Mouse (Mus musculus): ENCODE results near the gene Impdh2.

The Impdh2 gene

DNA sequence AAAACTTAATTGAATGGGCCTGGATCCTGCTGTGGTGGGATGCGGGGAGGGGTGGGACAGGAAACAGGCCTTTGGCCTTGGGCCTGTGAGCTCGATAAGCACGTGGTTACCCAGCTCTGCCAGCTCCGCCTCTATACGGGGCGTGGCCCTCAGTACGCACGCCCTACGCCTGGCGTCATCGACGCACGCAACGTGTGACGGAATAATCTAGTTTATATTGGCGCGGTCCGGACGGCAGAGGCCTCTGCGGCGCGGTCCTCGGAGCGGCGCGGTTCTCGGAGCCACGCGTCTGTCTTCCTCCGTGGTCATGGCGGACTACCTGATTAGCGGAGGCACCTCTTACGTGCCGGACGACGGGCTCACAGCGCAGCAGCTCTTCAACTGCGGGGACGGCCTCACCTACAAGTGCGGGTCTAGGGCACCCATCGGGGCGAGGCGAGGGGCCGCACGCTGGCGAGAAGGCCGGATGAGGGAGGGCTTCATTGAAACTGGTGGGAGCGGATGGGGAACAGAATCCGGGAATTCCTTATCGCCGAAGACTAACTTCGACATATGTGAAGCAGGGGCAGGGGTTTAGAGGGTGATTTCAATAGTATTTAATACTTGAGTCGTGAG lies at the start of gene Impdh2:
Gene Impdh2 (plus strand): TSS at position 60 of the 615 bp plus-strand sequence.
- peak; percentile 98 for DNase-seq

DNA sequence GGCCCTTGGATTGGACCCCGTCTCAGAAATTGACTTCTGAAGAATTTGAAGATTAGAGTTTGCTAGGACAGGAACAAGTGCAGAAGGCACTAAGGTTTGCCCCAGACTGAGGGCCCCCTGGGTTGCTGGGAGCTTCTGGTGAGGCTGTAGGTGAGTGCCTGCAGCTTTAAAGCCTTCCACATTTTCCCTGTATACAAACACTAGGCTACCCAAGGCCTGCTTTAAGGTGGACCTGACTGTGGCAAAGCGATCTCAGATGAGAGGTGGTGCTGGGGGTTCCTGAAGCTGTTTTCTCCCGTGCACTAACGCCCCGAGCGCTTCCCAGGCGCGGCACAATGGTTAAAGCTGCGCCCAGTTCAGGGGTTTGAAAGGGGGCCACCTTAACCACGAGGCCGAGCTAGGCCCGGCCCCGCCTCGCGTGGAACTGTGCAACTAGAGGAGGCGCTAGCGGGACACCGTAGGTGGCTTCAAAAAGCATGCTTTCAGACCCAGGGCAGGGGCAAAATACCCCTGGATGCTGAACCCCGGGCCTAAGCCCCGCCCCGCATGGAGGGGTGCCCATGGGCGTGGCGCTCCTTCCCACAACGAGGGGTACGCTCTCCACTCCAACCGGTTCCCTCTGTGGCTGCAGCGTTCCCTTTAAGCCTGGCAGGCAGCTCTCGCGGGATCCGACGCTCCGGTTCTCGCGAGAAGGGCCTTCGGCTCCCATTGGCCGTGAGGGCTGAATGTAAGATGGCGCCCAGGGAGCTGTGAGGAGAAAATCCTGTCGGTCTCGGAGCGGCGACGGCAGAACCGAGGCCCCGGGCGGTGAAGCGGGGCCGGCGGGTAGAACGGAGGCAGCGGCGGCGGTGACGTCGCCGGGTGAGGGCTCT lies 43.5 kb upstream of the Impdh2 start, which contains the start of gene Qrich1:
Gene Qrich1 (plus strand): TSS at position 427 of the 872 bp plus-strand sequence.
- peak; percentile 99 for DNase-seq

DNA sequence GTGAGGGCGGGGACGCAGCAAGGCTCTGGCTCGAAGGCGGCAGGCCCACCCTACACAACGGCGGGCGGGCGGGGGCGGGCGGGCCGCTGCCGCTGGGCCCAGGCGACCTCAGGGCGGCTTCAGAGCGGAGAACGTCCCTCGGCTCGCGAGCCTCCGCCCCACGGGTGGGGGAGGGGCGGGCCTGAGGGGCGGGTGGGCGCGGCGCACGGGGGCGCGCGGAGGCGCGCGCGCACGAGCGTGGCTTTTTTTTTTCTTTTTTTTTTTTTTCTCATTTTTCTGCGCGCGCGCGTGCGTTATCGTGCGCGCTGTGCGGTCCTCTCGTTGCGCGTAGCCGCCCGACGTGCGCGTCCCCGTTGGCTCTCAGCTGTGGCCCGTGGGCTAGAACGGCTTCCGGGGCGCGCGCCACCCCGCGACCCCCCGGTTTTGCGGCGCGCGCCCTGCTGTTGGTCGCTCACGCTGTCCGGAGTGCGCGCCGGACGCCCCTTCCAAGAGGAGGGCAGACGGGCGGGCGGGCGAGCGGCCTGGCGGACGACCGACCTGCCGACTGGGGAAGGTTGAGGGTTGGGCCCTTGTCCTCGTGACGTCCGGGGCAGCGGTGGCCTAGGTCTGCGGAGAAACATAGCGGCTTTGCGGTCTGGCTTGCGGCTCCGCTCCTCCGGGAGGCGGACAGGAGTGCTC lies 42.7 kb upstream of the Impdh2 start:
- peak; percentile 92 for DNase-seq

DNA sequence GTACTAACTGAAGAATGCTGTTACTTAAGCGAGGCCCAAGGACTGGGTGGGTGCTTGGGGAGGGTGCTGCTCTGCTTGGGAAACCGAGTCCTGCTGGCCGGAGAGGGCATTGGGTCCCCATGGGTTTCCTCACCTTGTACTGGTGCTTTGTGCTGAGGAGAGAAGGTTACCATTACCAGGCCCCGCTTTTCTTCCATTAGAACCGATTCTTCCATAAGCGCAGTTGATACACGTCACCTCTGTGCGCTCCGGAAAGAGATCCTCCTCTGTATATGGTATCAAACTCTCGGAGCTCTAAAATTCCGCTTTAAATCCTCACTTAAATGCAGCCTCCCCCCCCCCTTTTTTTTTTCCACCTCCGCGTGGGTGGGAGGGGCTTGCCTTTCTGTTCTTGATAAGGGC lies 42.2 kb upstream of the Impdh2 start:
- no peak for DNase-seq

DNA sequence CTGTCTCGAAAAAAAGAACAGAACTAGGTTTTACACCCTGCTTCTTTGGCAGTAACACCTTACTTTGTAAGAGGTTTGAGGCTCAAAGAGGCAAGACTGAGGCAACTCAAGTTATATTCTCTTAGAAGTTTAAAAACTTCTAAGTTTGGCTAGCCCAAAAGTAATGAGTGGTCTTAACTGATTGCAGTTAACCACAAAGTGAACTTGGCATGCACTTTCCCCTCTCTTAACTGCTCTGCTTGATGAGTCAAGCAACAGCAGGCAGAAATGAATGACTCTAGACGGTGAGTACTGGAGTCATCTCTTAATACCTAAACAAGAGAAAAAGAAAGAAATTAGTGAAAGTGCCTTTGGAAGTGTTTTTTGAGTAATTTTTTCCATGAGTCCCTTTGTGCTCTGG lies 38.5 kb upstream of the Impdh2 start:
- no peak for DNase-seq

DNA sequence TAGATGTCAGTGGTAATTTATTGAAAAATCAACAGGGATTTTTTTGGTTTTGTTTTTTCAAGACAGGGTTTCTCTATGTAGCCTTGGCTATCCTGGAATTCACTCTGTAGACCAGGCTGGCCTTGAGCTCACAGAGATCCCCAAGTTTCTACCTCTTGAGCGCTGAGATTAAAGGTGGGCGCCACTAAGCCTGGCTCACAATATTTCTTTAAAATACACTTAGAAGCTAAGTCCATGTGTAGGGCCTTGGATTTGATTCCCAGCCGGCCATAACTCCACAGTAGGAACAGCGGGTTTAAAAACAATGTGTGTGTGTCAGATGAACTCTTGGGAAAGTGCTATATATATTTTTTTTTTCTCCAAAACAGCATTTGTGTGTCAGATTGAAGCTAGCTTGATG lies 36.7 kb upstream of the Impdh2 start:
- DNase-seq: no peak

DNA sequence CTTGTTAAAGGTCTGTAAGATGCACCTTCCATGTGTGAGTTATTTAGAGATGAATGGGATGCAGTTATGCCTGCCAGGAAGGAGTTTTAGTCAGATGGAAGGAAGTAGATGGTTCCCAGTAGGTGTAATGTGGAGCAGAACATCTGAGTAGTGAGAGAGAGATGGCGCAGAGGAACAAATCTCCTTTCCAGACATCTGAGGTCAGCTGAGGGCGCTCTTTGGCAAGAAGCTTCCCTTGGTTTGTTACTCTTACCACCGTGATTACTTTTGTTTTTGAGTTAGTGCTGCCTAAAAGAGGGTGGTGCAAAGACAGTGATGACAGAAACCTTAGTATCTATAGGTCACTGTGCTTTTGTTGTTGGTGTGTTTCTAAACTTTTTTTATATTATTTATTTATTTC lies 34.7 kb upstream of the Impdh2 start:
- no peak for DNase-seq

DNA sequence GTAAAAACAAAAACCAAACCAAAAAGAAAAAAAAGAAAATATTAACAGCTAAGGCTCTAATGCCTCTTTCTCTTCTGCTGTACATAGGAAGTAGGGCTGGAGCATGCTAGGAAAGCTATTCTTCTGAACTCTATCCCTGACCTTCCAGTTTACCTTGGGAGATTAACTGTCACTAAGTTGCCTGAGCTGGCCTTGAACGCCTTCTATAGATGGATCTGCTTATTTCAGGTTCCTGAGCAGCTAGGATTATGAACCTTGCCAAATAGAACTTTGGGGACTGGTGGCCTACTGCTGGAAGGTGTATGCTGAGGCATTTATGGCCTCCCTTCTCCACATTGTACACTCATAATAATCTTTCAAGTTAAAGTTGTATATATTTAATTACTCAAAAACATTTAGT lies 29.1 kb upstream of the Impdh2 start:
- DNase-seq: no peak

DNA sequence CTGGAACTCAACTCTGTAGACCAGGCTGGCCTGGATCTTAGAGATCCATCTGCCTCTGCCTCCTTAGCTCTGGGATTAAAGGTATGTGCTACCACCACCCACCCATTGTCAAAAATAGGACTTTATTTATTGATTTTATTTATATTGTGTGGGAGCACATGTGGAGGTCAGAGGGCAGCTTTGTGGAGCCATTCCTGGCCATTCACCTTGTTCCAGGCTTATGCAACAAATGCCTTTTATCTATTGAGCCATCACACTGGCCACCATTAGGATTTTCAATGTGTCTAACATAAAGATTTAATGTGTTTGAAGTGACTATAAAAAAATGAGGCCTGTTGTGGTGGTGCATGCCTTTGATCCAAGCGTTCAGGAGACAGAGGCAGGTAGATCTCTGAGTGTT lies 28.6 kb upstream of the Impdh2 start:
- no peak for DNase-seq

DNA sequence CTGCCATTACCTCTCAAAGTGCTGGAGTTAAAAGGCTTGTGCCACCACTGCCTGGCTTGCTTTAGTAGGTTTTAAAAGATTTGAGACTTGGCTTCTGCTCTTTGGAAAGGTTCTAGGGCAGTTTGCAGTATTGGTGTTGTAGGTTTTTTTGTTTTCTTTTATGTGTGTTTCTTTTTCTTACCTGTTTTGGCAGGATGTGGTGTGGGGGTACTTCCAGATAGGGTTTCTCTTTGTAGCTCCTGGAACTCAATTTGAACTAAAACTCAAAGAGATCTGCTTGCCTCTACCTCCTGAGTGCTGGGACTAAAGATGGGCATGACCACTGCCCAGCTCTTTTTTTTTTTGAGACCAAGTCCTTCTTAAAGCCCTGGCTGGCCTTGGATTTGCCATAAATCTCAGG lies 19.2 kb upstream of the Impdh2 start:
- no peak for DNase-seq

DNA sequence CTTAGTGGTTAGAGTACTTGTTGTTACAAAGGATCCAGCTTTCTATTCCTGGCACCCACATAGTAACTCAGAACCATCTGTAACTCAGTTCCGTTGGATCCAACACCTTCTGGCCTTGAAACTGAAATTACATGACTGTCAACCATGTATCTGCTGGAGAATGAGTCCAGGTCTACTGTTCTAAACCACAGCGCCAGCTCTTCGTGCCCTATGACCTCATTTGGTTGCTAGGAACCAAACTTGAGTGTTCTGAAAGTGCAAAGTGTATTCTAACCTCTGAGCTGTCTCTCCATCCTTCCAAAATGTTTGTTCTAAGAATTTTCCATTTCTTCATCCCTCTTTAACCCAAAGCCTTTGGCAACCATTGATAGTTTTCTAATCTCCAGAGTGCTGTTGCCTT lies 14.1 kb upstream of the Impdh2 start:
- no peak for DNase-seq

DNA sequence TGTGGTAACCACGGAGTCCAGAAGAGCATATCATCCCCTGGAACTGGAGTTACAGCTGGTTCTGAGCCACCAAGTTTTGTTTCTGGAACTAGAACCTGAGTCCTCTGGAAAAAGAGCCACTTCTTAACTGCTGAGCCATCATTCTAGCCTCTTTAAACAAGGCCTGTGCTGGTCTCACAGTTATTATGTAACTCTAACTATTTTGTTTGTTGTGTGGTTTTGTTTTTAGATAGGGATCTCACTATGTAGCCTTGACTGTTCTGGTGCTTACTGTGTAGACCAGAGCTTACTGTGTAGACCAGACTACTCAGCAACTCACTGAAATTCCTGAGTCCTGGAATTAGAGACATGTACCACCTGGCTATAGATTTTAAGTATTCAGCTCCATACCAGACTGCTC lies 13.2 kb upstream of the Impdh2 start:
- no peak for DNase-seq

DNA sequence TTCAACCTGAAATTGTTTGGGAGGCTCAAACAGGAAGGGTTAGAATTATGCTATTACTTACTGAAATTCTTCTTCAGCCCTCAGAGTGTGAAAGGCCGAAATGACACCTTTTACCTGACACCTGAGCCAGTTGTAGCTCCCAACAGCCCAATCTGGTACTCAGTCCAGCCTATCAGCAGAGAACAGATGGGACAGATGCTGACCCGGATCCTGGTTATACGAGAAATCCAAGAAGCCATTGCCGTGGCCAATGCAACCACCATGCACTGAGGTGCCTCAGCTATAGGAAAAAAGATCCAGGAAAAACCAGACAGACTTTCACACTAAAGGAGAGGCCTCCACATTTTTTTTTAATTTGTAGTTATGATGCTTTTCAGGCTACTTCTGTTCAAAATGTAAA lies 917 bp upstream of the Impdh2 start:
- no peak for DNase-seq

DNA sequence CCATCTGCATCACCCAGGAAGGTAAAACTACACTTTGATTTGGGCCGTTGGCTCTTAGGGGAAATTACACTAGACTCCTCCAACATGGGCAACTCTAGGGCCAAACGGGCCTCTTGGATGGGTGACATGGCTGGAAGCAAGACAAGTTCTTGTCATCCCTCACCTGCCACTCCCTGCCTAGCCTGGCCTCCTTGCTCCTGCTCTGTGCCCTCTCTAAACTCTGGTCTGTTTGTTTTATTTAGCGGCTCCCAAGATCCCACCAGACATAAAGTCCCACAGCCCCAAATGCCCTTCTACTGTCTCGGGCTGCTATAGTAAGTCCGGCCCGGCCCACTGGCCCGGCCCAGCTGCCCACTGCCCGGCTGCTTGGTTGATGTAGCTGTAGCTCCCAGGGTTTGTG lies 3.6 kb downstream of the Impdh2 start:
- DNase-seq: no peak

DNA sequence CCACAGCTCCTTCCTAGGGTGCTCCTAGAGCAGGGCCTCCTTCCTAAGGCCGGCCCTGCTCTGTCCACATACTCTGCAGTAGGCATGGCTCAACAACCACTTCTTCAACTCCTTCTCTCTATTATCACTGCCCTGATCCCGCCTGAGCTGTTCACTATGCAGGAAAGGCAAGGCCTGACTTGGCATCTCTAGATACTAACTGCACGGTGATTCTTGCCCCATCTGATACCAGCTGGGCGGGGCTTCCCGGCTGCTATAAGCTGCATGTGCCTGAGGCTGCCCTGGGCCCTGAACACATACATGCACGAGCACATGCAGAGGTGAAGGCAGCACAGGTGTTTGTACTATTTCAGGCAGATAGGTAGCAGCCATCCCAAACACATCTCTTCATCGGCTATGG lies 4.0 kb downstream of the Impdh2 start:
- DNase-seq: no peak

DNA sequence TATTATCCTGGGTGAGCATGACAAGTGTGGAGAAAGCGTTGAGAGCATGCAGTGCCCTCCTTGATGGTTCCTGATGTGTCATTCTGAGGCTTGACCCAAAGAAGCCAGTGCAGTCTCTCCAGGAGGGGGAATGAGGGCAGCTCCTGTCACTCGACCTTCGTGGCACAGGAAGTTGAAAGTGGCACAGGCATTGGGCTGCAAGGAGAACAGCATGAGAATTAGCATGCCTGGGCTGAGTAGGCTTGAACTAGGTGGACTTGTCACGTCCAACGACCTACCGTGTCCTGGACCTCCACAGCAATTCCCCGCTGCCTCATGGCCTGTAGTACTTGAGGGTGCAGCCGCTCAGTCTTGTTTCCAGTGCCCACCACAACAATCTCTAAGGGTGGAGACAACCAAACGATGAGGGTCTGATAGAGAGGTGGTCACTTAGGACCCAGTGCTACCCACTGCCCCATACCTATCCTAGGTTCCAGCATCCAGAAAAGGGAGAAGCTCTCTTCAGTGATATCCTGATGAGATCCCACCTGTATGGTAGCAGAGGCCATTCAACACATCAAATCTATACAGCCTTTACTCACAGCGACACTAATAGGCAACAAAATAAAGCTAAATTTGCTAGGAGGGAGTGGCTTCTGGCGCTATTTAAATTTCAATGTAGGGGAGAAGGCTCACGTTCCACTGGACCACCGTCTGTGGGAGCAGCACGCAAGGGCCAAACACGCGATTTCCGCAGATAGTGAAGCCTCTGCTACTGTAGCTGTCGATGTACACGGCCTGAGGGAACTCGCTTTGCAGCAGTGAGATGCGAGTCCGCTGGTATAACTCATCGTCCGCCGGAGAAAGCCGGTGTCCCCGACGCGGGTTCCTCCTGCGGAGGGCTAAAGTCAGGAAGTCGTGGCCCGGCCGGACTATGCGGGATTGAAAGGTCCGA lies 6.1 kb downstream of the Impdh2 start:
- DNase-seq: no peak

DNA sequence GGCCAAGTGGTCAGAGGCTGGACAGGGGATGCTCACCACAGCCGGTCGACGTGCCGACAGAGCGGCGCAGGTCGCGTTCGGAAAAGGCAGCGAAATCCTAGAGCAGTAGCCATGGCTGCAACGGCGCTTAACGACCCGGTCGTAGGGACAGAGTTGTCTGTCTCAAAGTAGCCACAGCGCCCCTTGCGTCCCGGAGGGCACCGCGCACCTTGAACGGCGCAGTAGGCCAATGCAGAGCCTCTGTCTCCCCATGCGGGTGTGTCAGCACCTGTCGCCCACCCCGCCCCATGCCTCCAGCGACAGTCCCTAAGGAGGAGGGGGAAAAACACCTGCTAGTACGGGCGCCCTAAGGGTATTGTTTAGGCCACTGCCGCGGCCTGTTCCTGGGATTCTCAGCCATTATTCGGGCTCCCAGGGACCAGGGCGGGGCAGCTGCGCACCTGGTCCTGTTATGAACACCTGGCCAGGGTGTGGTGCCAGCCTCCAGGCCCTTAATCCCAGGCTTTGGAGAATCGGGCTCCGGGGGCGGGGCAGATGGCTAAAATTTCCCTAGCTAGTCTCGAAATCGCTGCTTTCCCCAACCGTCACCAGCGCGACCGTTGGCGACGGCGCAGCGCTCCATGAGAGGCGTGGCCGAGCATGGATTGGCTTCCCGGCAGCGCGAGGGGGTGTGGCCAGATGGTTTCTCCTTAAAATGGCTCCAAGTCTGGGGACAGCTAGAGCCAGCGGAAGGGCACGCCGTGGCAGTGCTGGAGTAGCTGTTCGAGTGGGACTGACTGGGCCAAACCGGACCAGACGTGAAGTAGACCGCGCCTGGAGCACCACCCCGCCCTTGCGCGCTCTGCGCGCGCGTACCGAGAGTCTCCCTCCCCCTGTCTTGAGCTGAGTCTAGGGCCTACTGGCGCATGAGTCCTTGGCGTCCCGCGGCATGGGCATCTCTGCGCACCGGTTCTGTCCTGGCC lies 7.0 kb downstream of the Impdh2 start, which contains the start of gene Ndufaf3:
Gene Ndufaf3 (minus strand): TSS at position 620 of the 962 bp plus-strand sequence.
- peak; percentile 96 for DNase-seq

DNA sequence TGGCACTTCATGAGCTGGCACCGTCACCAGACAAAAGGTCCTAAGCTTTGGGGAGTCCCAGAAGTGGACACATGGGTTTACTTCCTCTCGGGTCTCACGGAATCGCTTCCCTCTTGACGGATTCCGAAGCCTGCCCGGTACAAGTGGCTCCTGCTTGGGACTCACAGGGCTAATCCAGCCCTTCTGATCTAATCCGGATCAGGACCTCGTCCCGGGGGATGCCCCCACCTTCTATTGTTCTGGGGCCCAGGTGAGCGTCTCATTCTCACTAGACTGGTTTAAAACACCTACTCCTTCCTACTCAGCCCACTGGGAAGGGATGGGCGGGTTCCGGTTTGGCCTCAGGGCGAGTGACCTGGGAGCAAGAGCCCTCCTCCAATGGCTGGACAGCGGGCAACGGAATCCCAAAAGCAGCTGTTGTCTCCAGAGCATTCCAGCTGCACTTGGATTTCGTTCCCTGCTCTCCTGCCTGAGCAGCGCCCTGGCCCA lies 7.9 kb downstream of the Impdh2 start:
- peak; percentile 61 for DNase-seq

DNA sequence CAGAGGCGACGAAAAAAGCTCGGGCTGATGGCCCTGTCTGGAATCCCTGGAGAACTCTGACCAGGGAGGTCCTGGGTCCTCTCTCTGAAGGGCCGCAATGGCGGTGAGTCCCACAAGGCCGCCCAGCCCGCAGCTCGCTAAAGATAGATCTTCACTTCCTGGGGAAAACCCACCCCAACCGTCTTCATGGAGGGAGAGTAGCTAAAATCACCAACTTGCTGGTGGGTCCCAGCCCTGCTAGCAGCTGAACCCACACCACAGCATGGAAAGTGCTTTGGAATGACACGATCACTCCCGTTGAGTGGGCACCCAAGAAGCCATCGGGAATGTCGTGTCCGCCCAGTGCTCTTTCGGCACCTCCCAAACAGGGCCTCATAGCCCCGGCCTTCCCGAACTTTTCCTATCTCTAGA lies 8.4 kb downstream of the Impdh2 start:
- no peak for DNase-seq

DNA sequence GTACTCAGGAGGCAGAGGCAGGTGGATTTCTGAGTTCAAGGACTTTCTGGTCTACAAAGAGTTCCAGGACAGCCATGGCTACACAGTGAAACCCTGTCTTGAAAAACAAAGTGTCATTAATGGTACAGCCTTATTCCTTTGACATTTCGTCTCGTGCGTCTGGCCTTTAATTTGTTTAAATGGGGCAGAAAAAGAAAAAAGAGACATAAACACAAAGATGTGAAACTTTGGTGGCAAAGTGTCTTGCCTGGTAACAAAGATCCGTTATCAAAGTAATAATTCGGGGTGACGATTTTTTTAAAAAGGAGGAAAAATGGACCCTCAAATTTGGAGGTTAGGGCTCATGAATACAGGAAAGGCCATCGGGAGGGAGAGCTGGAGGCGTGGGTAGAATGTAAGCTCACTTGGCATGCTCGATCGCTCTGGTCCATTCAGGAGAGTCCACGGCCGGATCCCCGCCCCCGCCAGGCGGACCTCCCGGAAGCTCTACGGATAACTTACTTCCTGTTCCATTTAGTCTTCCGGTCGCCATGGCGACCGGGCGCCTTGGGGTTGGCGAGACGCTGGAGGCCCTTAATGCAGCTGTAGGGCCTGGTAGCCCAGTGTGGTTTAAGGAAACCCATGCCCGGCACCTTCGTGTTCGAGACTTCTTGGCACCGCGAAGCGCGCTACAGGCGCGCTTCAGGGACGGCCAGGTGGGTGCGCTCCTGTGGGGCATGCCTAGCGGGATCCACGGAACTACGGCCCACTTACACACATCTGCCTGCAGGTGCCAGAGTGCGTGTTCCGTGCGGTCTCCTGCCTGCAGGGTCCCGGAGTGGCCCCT lies 9.5 kb downstream of the Impdh2 start, which contains the start of gene Dalrd3:
Gene Dalrd3 (plus strand): TSS at position 506 of the 826 bp plus-strand sequence.
- peak; percentile 96 for DNase-seq

All from retina, postnatal 1 day (tissue).